Mouse (Mus musculus): ENCODE measurements around the gene Arf3.

- TF ChIP-seq USF1 (IDR thresholded peaks at IDR 0.05; ENCODE audit: low read depth, low read length), result no peak
- TF ChIP-seq ZC3H11A (IDR thresholded peaks at IDR 0.05; ENCODE audit: low read depth, low read length), result no peak
- TF ChIP-seq ETS1 (IDR thresholded peaks at IDR 0.05; ENCODE audit: low read depth, low read length), result no peak
- TF ChIP-seq HCFC1 (IDR thresholded peaks at IDR 0.05; ENCODE audit: low read depth, low read length), result no peak
- TF ChIP-seq UBTF (IDR thresholded peaks at IDR 0.05; ENCODE audit: borderline replicate concordance, insufficient read depth, low read depth, low read length), result no peak
- TF ChIP-seq POLR2A (IDR thresholded peaks at IDR 0.05; ENCODE audit: control insufficient read depth in 1 of 2, insufficient read depth in 1 of 2, low read depth in 1 of 2, low read length in 2 of 2, poor library complexity in 1 of 2), result no peak
- no peak for TF ChIP-seq MAFK (IDR thresholded peaks at IDR 0.05; ENCODE audit: borderline replicate concordance, low read depth, low read length)
- TF ChIP-seq EP300 (IDR thresholded peaks at IDR 0.05; ENCODE audit: low read depth in 1 of 2, low read length in 2 of 2), result no peak
Observed at GRCm38 (mm10) chr15:98778191-98778770, 15.3 kb upstream of the Arf3 start.

All from MEL (cell line).